Mouse (Mus musculus): ENCODE measurements around the gene Oit1. TPM values are rescaled to one million over a fixed set of nuclear protein-coding genes. Genes with fewer than 3 reads are reported as not detected.

Gene Oit1
- polyA plus RNA-seq, 1 experiment from 2014 or later: 0.22 TPM

Other genes starting within 250 kb of the Oit1 start
- 203 TPM in 2 replicates for gene Pdhb, start 205.7 kb downstream of the Oit1 start, polyA plus RNA-seq (2015; fragmentation: Nextera tagmentation; extraction: Ambion mirVana)
- 3.5 and 7.5 TPM in 2 replicates for gene Kctd6, start 164.6 kb downstream of the Oit1 start, polyA plus RNA-seq (2015; fragmentation: Nextera tagmentation; extraction: Ambion mirVana)
- gene Acox2, start 119.4 kb downstream of the Oit1 start, polyA plus RNA-seq (2015; fragmentation: Nextera tagmentation; extraction: Ambion mirVana): 0.80 TPM in 1 of 2 replicates, not detected in the other
- 1.0 and 2.3 TPM in 2 replicates for gene Fam107a, start 60.7 kb downstream of the Oit1 start, polyA plus RNA-seq (2015; fragmentation: Nextera tagmentation; extraction: Ambion mirVana)